Mouse (Mus musculus) kidney, adult 2 months (tissue): ENCODE data around the gene Akirin2.
A peak's percentile ranks its signal among the peaks of the same experiment; 100 is the strongest.

Experiments used
- CTCF ChIP-seq: fragments of 200-500 bp; conservative IDR thresholded peaks from 2 replicates; pipeline ENCODE4 v1.5.1; 2011; ENCODE audit warnings: low read depth, mild to moderate bottlenecking, control low read depth, low read length, moderate library complexity, mixed read lengths; ENCODE audit not compliant: insufficient read depth, insufficient read length
- POLR2A ChIP-seq: fragments of 200-500 bp; IDR thresholded peaks from one replicate; pipeline ENCODE4 v1.6.1; 2011; ENCODE audit warnings: low read depth, low read length, control low read depth

DNA sequence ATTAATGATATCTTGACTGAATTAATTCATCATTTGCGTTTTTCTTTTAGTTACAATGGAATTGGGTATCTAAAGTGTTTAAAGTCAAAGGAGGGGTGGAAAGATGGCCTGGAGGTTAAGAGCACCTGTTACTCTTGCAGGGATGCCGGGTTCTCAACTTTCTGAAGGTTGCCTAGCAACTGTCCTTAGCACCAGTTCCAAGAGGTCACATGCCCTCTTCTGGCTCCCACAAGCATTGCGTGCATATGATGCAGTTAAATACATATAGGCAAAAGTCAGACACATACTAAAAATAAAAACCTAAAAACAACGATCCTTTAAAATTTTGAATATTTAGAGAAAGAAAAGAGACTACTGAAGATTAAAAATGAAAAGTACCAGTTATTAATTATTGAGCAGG, 10.2 kb downstream of the Akirin2 start:
- peak; percentile 60 for TF ChIP-seq CTCF
- TF ChIP-seq POLR2A, result no peak
